Mouse (Mus musculus): ENCODE measurements around the gene Ube2h. TPM values are rescaled to one million over a fixed set of nuclear protein-coding genes. Genes with fewer than 3 reads are reported as not detected.

The Ube2h gene
- polyA plus RNA-seq, 1 experiment from 2014 or later: 58.4 TPM

- no peak overlapping the region for H3K27ac ChIP-seq (ENCODE audit: low read depth, low read length)
- H3K9me3 ChIP-seq (replicated peaks; ENCODE audit: control insufficient read depth, low read length): no peaks in the 10 kb centered on the region
- H3K4me1 ChIP-seq (ENCODE audit: control insufficient read depth, insufficient read depth, low read length): peaks cover 16% of the 10 kb centered on the region
- no peak for ATAC-seq (replicated peaks; ENCODE audit: insufficient number of reproducible peaks, low FRiP score, low TSS enrichment)
- no peak overlapping the region for H3K4me3 ChIP-seq (ENCODE audit: low read depth, low read length)
- WGBS (ENCODE audit: insufficient replicate concordance): 74% methylated on average over 4 of the region's 4 CpGs
- H3K9ac ChIP-seq (ENCODE audit: low read depth, low read length): no peak overlapping the region
- H3K27me3 ChIP-seq (ENCODE audit: control insufficient read depth, insufficient read depth, low read length): no peaks in the 10 kb centered on the region
- H3K36me3 ChIP-seq (ENCODE audit: control insufficient read depth, insufficient read depth, low read length): peaks cover 4% of the 10 kb centered on the region; the same call in 1 of the 2 replicates
- H3K4me2 ChIP-seq: no peak overlapping the region
Measured at GRCm38 (mm10) chr6:30231758-30232293, 72.5 kb downstream of the Ube2h start.

- Histone ChIP-seq H3K36me3 (ENCODE audit: control insufficient read depth, insufficient read depth, low read length) (no peaks in the 10 kb centered on the region; the same call in 1 of the 2 replicates), H3K27ac (ENCODE audit: low read depth, low read length) (peak overlapping the region; percentile 64)
- peak; percentile 49; the same call in 1 of the 2 replicates for ATAC-seq (replicated peaks; ENCODE audit: insufficient number of reproducible peaks, low FRiP score, low TSS enrichment)
Measured at GRCm38 (mm10) chr6:30230246-30230645, 74.1 kb downstream of the Ube2h start.

GRCm38 (mm10) chr6:30228921-30229320 lies 75.4 kb downstream of the Ube2h start:
- 74% methylated on average over 2 of the region's 2 CpGs for WGBS (ENCODE audit: insufficient replicate concordance)
- Histone ChIP-seq H3K4me3 (ENCODE audit: low read depth, low read length) (no peak overlapping the region), H3K27me3 (ENCODE audit: control insufficient read depth, insufficient read depth, low read length) (no peaks in the 10 kb centered on the region), H3K9ac (ENCODE audit: low read depth, low read length) (no peak overlapping the region), H3K27ac (ENCODE audit: low read depth, low read length) (no peak overlapping the region), H3K36me3 (ENCODE audit: control insufficient read depth, insufficient read depth, low read length) (no peaks in the 10 kb centered on the region; the same call in 1 of the 2 replicates), H3K4me2 (no peak overlapping the region), H3K4me1 (ENCODE audit: control insufficient read depth, insufficient read depth, low read length) (peaks cover 11% of the 10 kb centered on the region), H3K9me3 (replicated peaks; ENCODE audit: control insufficient read depth, low read length) (no peaks in the 10 kb centered on the region)
- no peak for ATAC-seq (replicated peaks; ENCODE audit: insufficient number of reproducible peaks, low FRiP score, low TSS enrichment)

More at GRCm38 (mm10) chr6:30230246-30230645, 74.1 kb downstream of the Ube2h start:
- Histone ChIP-seq H3K4me1 (ENCODE audit: control insufficient read depth, insufficient read depth, low read length) (peaks cover 11% of the 10 kb centered on the region), H3K9me3 (replicated peaks; ENCODE audit: control insufficient read depth, low read length) (no peaks in the 10 kb centered on the region), H3K4me3 (ENCODE audit: low read depth, low read length) (no peak overlapping the region), H3K9ac (ENCODE audit: low read depth, low read length) (no peak overlapping the region), H3K4me2 (peak overlapping the region; percentile 14), H3K27me3 (ENCODE audit: control insufficient read depth, insufficient read depth, low read length) (no peaks in the 10 kb centered on the region)
- WGBS (ENCODE audit: insufficient replicate concordance): 50% methylated on average over 7 of the region's 7 CpGs

GRCm38 (mm10) chr6:30228353-30228752 lies 76.0 kb downstream of the Ube2h start:
- Histone ChIP-seq H3K4me3 (ENCODE audit: low read depth, low read length) (no peak overlapping the region), H3K9ac (ENCODE audit: low read depth, low read length) (no peak overlapping the region), H3K27ac (ENCODE audit: low read depth, low read length) (no peak overlapping the region), H3K36me3 (ENCODE audit: control insufficient read depth, insufficient read depth, low read length) (no peaks in the 10 kb centered on the region; the same call in 1 of the 2 replicates), H3K4me2 (no peak overlapping the region), H3K9me3 (replicated peaks; ENCODE audit: control insufficient read depth, low read length) (no peaks in the 10 kb centered on the region), H3K4me1 (ENCODE audit: control insufficient read depth, insufficient read depth, low read length) (peaks cover 11% of the 10 kb centered on the region), H3K27me3 (ENCODE audit: control insufficient read depth, insufficient read depth, low read length) (no peaks in the 10 kb centered on the region)
- no peak for ATAC-seq (replicated peaks; ENCODE audit: insufficient number of reproducible peaks, low FRiP score, low TSS enrichment)
- 75% methylated on average over 5 of the region's 5 CpGs for WGBS (ENCODE audit: insufficient replicate concordance)

GRCm38 (mm10) chr6:30226971-30227700 lies 77.2 kb downstream of the Ube2h start:
- Histone ChIP-seq H3K9me3 (replicated peaks; ENCODE audit: control insufficient read depth, low read length) (no peaks in the 10 kb centered on the region), H3K4me3 (ENCODE audit: low read depth, low read length) (no peak overlapping the region), H3K36me3 (ENCODE audit: control insufficient read depth, insufficient read depth, low read length) (no peaks in the 10 kb centered on the region; the same call in 1 of the 2 replicates), H3K4me1 (ENCODE audit: control insufficient read depth, insufficient read depth, low read length) (peaks cover 11% of the 10 kb centered on the region), H3K27ac (ENCODE audit: low read depth, low read length) (no peak overlapping the region), H3K27me3 (ENCODE audit: control insufficient read depth, insufficient read depth, low read length) (no peaks in the 10 kb centered on the region), H3K4me2 (no peak overlapping the region), H3K9ac (ENCODE audit: low read depth, low read length) (no peak overlapping the region)
- 84% methylated on average over 7 of the region's 7 CpGs for WGBS (ENCODE audit: insufficient replicate concordance)
- ATAC-seq (replicated peaks; ENCODE audit: insufficient number of reproducible peaks, low FRiP score, low TSS enrichment): no peak

GRCm38 (mm10) chr6:30224693-30225092 lies 79.6 kb downstream of the Ube2h start:
- H3K9ac ChIP-seq (ENCODE audit: low read depth, low read length): no peak overlapping the region
- H3K27ac ChIP-seq (ENCODE audit: low read depth, low read length): no peak overlapping the region
- no peaks in the 10 kb centered on the region for H3K9me3 ChIP-seq (replicated peaks; ENCODE audit: control insufficient read depth, low read length)
- H3K36me3 ChIP-seq (ENCODE audit: control insufficient read depth, insufficient read depth, low read length): peaks cover 5% of the 10 kb centered on the region
- ATAC-seq (replicated peaks; ENCODE audit: insufficient number of reproducible peaks, low FRiP score, low TSS enrichment): no peak
- no peak overlapping the region for H3K4me3 ChIP-seq (ENCODE audit: low read depth, low read length)
- H3K27me3 ChIP-seq (ENCODE audit: control insufficient read depth, insufficient read depth, low read length): no peaks in the 10 kb centered on the region
- WGBS (ENCODE audit: insufficient replicate concordance): 84% methylated on average over 1 of the region's 1 CpGs
- no peaks in the 10 kb centered on the region for H3K4me1 ChIP-seq (ENCODE audit: control insufficient read depth, insufficient read depth, low read length)
- no peak overlapping the region for H3K4me2 ChIP-seq

- Histone ChIP-seq H3K4me3 (ENCODE audit: low read depth, low read length) (no peak overlapping the region), H3K27me3 (ENCODE audit: control insufficient read depth, insufficient read depth, low read length) (no peaks in the 10 kb centered on the region), H3K4me2 (no peak overlapping the region), H3K9me3 (replicated peaks; ENCODE audit: control insufficient read depth, low read length) (no peaks in the 10 kb centered on the region), H3K4me1 (ENCODE audit: control insufficient read depth, insufficient read depth, low read length) (no peaks in the 10 kb centered on the region), H3K9ac (ENCODE audit: low read depth, low read length) (no peak overlapping the region), H3K27ac (ENCODE audit: low read depth, low read length) (peak overlapping the region; percentile 7; the same call in 1 of the 2 replicates), H3K36me3 (ENCODE audit: control insufficient read depth, insufficient read depth, low read length) (peaks cover 8% of the 10 kb centered on the region)
- WGBS (ENCODE audit: insufficient replicate concordance): 78% methylated on average over 1 of the region's 1 CpGs
- no peak for ATAC-seq (replicated peaks; ENCODE audit: insufficient number of reproducible peaks, low FRiP score, low TSS enrichment)
Measured at GRCm38 (mm10) chr6:30222321-30222720, 82.0 kb downstream of the Ube2h start.

GRCm38 (mm10) chr6:30217581-30217980 lies 86.8 kb downstream of the Ube2h start:
- H3K9ac ChIP-seq (ENCODE audit: low read depth, low read length): no peak overlapping the region
- no peaks in the 10 kb centered on the region for H3K9me3 ChIP-seq (replicated peaks; ENCODE audit: control insufficient read depth, low read length)
- WGBS (ENCODE audit: insufficient replicate concordance): 89% methylated on average over 3 of the region's 3 CpGs
- H3K4me1 ChIP-seq (ENCODE audit: control insufficient read depth, insufficient read depth, low read length): no peaks in the 10 kb centered on the region
- H3K4me3 ChIP-seq (ENCODE audit: low read depth, low read length): no peak overlapping the region
- peaks cover 14% of the 10 kb centered on the region for H3K36me3 ChIP-seq (ENCODE audit: control insufficient read depth, insufficient read depth, low read length)
- no peaks in the 10 kb centered on the region for H3K27me3 ChIP-seq (ENCODE audit: control insufficient read depth, insufficient read depth, low read length)
- no peak overlapping the region for H3K27ac ChIP-seq (ENCODE audit: low read depth, low read length)
- no peak overlapping the region for H3K4me2 ChIP-seq
- no peak for ATAC-seq (replicated peaks; ENCODE audit: insufficient number of reproducible peaks, low FRiP score, low TSS enrichment)

All from heart, embryonic 11.5 days (tissue).